Mouse (Mus musculus) limb, embryonic 14.5 days (tissue): ENCODE measurements around the gene Wrnip1. TPM values are rescaled to one million over a fixed set of nuclear protein-coding genes. Genes with fewer than 3 reads are reported as not detected.
A peak's percentile ranks its signal among the peaks of the same experiment; 100 is the strongest.

Experiments
- ATAC-seq: fragments of 200-750 bp; cut with Nextera tagmentation; 2 replicates; pipeline ENCODE4 v1.8.0; 2017; ENCODE audit warnings: low read depth, moderate number of reproducible peaks, moderate TSS enrichment; ENCODE audit not compliant: low FRiP score
- DNase-seq: peaks from one replicate; pipeline ENCODE4 v3.0.0-alpha.2; 2015; ENCODE audit warnings: low spot score
- H3K27ac ChIP-seq: fragments of 300-500 bp; sonication (generic); replicated peaks from 2 replicates; pipeline ENCODE4 v1.5.1; 2014; ENCODE audit warnings: low read depth, mild to moderate bottlenecking, low read length, moderate library complexity, mixed read lengths
- H3K27me3 ChIP-seq: fragments of 300-500 bp; sonication (generic); 2 replicates; pipeline ENCODE4 v1.6.1; 2014; ENCODE audit warnings: low read length, mixed read lengths; ENCODE audit not compliant: control insufficient read depth, insufficient read depth
- H3K36me3 ChIP-seq: fragments of 300-500 bp; sonication (generic); 2 replicates; pipeline ENCODE4 v1.6.1; 2014; ENCODE audit warnings: mild to moderate bottlenecking, low read length, moderate library complexity, mixed read lengths; ENCODE audit not compliant: control insufficient read depth, insufficient read depth
- H3K4me1 ChIP-seq: fragments of 300-500 bp; sonication (generic); 2 replicates; pipeline ENCODE4 v1.6.1; 2014; ENCODE audit warnings: antibody characterized with exemption, low read length, mixed read lengths; ENCODE audit not compliant: control insufficient read depth, insufficient read depth
- H3K4me2 ChIP-seq: fragments of 300-500 bp; sonication (generic); replicated peaks from 2 replicates; pipeline ENCODE4 v1.6.1; 2014; ENCODE audit warnings: low read depth, mild to moderate bottlenecking, low read length, moderate library complexity; ENCODE audit not compliant: severe bottlenecking
- H3K4me3 ChIP-seq: fragments of 300-500 bp; sonication (generic); replicated peaks from 2 replicates; pipeline ENCODE4 v1.5.1; 2014; ENCODE audit warnings: low read length
- H3K9ac ChIP-seq: fragments of 300-500 bp; sonication (generic); 2 replicates; pipeline ENCODE4 v1.6.1; 2014; ENCODE audit warnings: mild to moderate bottlenecking, low read depth, low read length, moderate library complexity; ENCODE audit not compliant: severe bottlenecking
- H3K9me3 ChIP-seq: fragments of 300-500 bp; sonication (generic); 2 replicates; pipeline ENCODE4 v1.6.1; 2016; ENCODE audit warnings: low read length; ENCODE audit not compliant: control insufficient read depth
- POLR2A ChIP-seq: fragments of 200-500 bp; IDR thresholded peaks from 2 replicates; pipeline ENCODE4 v1.8.0; 2012; ENCODE audit warnings: inconsistent platforms, mild to moderate bottlenecking, moderate library complexity, borderline replicate concordance; ENCODE audit not compliant: insufficient read depth, insufficient read length; ENCODE audit errors: extremely low read depth
- WGBS: fragments of 180-500 bp; shearing (Covaris S2); extraction: QIAGEN DNeasy Blood & Tissue Kit; methylation state at CpG from one replicate; pipeline ENCODE4 v1.1.7; 2014; 5-methylcytosine and 5-hydroxymethylcytosine counted together
- polyA plus RNA-seq, 2 experiments: library from polyadenylated mRNA; depleted of rRNA in 1 of 2; stranded (reverse) in 1 of 2; unstranded in 1 of 2; fragments of >200 nt; fragmentation: Nextera tagmentation in 1 of 2; extraction: Ambion mirVana in 1 of 2; gene quantifications; 2 replicates each; pipeline versions ENCODE4 v1.2.1 to v1.2.3; 2012 to 2014

The Wrnip1 gene
- polyA plus RNA-seq, 2 experiments: 25.5 to 61.9 TPM

DNA sequence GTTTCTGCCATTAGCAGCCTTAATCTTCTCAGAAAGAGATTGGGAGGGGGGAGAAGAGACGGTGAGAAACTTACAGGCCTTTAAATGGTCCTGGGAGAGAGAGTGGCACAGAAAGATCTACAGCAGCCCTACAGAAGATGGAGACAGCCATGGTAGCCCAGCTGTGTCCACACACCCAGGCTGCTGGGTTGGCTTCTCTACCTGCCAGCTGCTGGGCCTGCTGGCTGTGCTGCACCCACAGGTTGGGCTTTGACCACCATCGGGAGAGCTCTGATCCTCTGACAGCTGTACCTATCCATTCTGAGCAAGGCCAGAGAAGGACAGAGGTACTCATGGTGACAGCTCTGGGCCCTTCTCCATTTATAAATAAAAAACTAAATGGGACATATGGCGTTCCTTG is 23.0 kb upstream of the Wrnip1 start:
- Histone ChIP-seq H3K4me3 (no peak overlapping the region), H3K36me3 (no peaks in the 10 kb centered on the region), H3K4me1 (peaks cover 10% of the 10 kb centered on the region), H3K4me2 (no peak overlapping the region), H3K27ac (no peak overlapping the region), H3K9ac (0 out of 2 replicates have a peak overlapping the region, but pooled peaks have one; percentile 7), H3K9me3 (no peaks in the 10 kb centered on the region), H3K27me3 (no peaks in the 10 kb centered on the region)
- no peak for TF ChIP-seq POLR2A
- 58% methylated on average over 3 of the region's 3 CpGs for WGBS
- DNase-seq (no peak), ATAC-seq (peak; percentile 19; the same call in 1 of the 2 replicates)

DNA sequence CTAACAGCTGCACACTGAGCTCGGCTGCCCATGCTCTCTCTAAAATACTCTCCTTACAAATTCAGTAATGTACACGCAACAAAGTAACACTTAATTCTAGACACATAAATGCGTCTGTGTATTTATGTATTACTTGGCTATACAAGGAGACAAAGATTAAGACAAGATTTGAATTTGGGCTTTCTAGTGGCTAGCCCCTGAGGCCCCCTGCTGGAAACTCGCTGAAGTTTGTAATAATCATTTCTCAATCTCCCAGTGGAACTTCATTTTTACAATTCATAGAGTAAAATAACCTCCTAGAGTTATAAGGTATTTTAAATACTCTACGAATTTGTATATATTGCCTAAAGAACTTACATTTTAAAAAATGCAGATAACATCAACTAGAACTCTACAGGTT is 18.8 kb upstream of the Wrnip1 start:
- Histone ChIP-seq H3K4me2 (no peak overlapping the region), H3K4me1 (peaks cover 9% of the 10 kb centered on the region)

DNA sequence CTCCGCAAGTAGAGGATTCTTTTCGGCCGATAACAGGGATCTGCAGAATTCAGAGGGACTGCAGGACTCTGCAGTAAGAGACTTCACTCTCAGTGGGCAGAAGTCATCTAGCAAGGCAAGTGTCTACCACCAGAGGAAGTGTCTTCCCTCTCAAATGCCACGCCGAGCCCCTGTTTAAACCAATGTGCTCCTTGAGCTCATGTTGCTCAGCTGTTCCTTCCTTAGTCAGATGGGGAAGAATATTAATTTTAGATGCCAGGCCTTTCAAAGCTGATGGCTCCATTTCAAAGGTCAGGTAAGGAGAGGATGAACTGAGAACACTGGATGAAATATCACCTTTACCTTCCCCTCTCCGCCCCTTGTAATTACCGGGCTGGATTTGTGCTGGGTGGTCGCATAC is 18.0 kb upstream of the Wrnip1 start, which contains the start of gene Mylk4:
Gene Mylk4 (minus strand): TSS at position 139 of the 400 bp plus-strand sequence.
- 85% methylated on average over 8 of the region's 8 CpGs for WGBS
- peaks cover 3% of the 10 kb centered on the region; the same call in 1 of the 2 replicates for H3K4me1 ChIP-seq
- H3K27me3 ChIP-seq: no peaks in the 10 kb centered on the region
- ATAC-seq: no peak
- no peaks in the 10 kb centered on the region for H3K9me3 ChIP-seq
- no peak for TF ChIP-seq POLR2A
- no peak within 1 kb of the TSS for H3K9ac ChIP-seq
- H3K27ac ChIP-seq: no peak within 1 kb of the TSS
- no peak within 1 kb of the TSS for H3K4me3 ChIP-seq
- H3K36me3 ChIP-seq: no peaks in the 10 kb centered on the region
- no peak for DNase-seq
- no peak within 1 kb of the TSS for H3K4me2 ChIP-seq

More for the DNA sequence above, 18.8 kb upstream of the Wrnip1 start:
- H3K27ac ChIP-seq: no peak overlapping the region
- H3K9ac ChIP-seq: no peak overlapping the region
- TF ChIP-seq POLR2A: no peak
- DNase-seq (no peak), ATAC-seq (no peak)
- H3K4me3 ChIP-seq: no peak overlapping the region
- WGBS: 58% methylated on average over 5 of the region's 5 CpGs
- no peaks in the 10 kb centered on the region for H3K9me3 ChIP-seq
- no peaks in the 10 kb centered on the region for H3K27me3 ChIP-seq
- no peaks in the 10 kb centered on the region for H3K36me3 ChIP-seq

DNA sequence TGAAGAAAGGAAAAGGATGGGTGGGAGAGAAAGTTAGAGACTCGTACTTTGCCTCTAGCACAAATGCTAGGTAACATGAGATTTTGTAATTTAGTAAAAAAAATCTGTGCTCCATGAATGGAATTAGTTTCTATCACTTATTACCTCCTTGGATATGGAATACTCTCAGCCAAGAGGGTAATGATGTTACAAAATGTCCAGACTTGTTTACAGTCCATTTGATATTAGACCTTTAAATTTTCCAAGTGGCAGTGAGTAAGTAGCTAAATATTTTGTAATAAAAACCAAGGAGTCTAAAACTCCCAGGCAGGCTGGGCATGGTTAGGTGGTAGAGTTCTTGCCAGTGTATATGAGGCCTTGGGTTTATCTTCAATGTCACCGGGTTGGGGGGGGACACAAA is 14.3 kb upstream of the Wrnip1 start:
- ATAC-seq: no peak
- 58% methylated on average over 2 of the region's 2 CpGs for WGBS
- Histone ChIP-seq H3K4me2 (no peak overlapping the region), H3K36me3 (no peaks in the 10 kb centered on the region), H3K4me3 (no peak overlapping the region), H3K9me3 (no peaks in the 10 kb centered on the region), H3K27ac (no peak overlapping the region), H3K27me3 (no peaks in the 10 kb centered on the region), H3K4me1 (no peaks in the 10 kb centered on the region), H3K9ac (no peak overlapping the region)
- no peak for DNase-seq
- no peak for TF ChIP-seq POLR2A

DNA sequence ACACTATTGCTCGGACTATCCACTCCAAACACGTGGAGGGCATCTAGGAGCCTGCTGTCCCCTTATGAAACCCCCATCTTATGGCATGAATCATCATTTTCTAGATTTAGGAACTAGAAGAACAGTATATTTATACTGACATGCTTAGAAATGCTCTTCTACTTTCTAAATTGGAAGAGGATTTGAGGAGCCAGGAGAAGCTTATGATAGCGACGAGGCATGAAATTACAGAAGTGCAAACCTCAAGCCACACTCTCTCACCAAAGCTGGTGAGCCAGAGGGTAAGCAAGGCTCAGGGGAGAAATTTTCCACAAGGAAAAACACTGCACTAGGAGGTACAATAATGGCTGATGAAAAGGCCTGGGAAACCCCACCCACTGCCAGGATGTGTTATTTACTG is 12.1 kb upstream of the Wrnip1 start:
- TF ChIP-seq POLR2A: no peak
- peaks cover 4% of the 10 kb centered on the region; the same call in 1 of the 2 replicates for H3K4me1 ChIP-seq
- no peak overlapping the region for H3K4me2 ChIP-seq
- H3K36me3 ChIP-seq: no peaks in the 10 kb centered on the region
- no peaks in the 10 kb centered on the region for H3K27me3 ChIP-seq
- DNase-seq: no peak
- no peak overlapping the region for H3K4me3 ChIP-seq
- 73% methylated on average over 4 of the region's 4 CpGs for whole genome bisulfite sequencing
- H3K9me3 ChIP-seq: no peaks in the 10 kb centered on the region
- no peak overlapping the region for H3K27ac ChIP-seq
- no peak for ATAC-seq
- no peak overlapping the region for H3K9ac ChIP-seq

DNA sequence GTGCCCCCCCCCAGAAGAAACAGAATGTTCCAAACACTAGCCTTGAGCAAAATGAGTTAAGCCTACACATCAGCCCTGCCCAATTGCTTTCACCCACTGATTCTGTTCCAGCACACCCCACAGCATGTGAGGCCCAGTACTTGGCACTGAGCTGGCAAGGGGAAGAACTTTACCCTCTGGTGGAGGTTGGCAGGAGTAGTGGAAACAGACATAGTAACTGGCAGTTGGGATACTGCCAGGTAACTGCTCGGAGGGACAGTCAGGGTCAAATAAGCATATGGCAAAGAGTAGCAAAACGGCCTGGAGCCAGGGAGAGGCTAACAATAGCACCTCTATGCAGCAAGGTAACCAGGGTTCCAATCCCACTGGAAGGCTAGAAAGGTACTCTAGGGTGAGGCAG is 7.2 kb upstream of the Wrnip1 start:
- peaks cover 12% of the 10 kb centered on the region for H3K4me1 ChIP-seq
- H3K27me3 ChIP-seq: no peaks in the 10 kb centered on the region
- H3K9me3 ChIP-seq: no peaks in the 10 kb centered on the region
- no peak overlapping the region for H3K9ac ChIP-seq
- no peak overlapping the region for H3K4me2 ChIP-seq
- H3K4me3 ChIP-seq: no peak overlapping the region
- 42% methylated on average over 2 of the region's 2 CpGs for whole genome bisulfite sequencing
- H3K27ac ChIP-seq: no peak overlapping the region
- TF ChIP-seq POLR2A: no peak
- H3K36me3 ChIP-seq: no peaks in the 10 kb centered on the region
- DNase-seq: peak; percentile 26
- ATAC-seq: 0 out of 2 replicates have a peak, but pooled peaks have one; percentile 24
